Mouse (Mus musculus): ENCODE measurements around the gene Prss34. TPM values are rescaled to one million over a fixed set of nuclear protein-coding genes. Genes with fewer than 3 reads are reported as not detected.

Prss34 gene
- polyA plus RNA-seq, 1 experiment from 2014 or later = 0.18 TPM

DNA sequence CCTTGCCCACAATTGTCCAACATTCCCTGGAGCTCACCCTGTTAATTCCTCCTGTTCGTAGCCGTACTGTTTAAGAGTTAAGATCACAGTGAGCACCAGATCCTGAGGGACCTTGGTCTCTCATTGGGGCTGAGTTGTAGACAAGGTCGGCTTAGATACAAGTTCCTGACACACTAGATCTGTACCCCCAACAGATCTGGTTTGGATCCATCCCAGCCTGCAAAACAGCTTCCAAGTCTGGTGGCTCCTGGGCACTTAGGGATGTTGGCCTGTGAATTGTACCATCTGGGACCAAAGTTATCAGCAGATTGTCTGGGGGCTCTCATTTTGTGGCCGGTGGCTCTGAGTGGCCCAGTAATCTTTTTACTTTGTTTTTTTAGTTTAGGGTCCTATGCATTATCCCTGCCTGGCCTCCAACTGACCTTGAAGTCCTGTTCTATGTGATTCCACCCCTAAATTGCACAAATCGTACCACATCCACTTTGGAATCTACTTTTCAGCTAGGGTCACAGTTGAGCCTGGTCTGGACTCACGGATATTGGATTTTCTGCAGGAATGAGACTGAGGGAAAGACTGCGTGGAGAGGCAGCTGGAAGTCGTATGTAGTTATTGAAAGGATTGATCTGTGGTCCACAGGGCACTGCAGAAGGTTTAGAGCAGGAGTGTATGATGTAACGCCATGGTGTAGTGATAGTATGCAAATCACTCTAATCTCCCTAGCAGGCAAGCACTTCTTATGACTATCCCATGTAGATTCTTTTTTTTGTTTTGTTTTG, 23.4 kb upstream of the Prss34 start, which contains the start of gene Ube2i:
Ube2i (minus strand) TSS at position 52 of the 776 bp plus-strand sequence.
- WGBS = 78% methylated on average over 9 of the region's 9 CpGs
- H3K4me3 ChIP-seq (ENCODE audit: low read depth, low read length) = peak within 1 kb of the TSS; percentile 96

DNA sequence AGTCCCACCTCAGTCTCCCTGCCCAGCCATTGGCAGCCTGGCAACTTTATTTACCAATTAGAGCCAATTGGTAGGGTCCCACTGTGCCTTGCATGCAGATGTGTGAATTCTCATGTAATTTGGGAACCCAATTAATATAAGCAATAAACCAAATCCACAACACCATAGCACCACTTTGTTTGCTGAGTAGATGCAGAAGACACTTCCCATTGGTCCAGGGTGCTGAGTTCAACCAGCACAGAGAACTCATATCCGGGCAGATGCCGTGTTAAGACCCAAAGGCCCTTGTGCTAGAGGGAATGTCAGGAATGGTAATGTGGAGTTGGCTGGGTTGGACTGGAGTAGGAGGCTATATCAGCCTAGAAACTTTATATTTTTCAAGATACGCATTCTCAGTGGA, 22.4 kb upstream of the Prss34 start:
- Histone ChIP-seq H3K9ac (ENCODE audit: low read depth, low read length) (no peak overlapping the region), H3K27me3 (replicated peaks; ENCODE audit: control insufficient read depth, insufficient read depth, low read length) (no peaks in the 10 kb centered on the region), H3K4me1 (replicated peaks; ENCODE audit: control insufficient read depth, insufficient read depth, low read length) (0 out of 2 replicates have a peak, but pooled peaks cover 4% of the 10 kb centered on the region), H3K36me3 (ENCODE audit: control insufficient read depth, insufficient read depth) (no peaks in the 10 kb centered on the region), H3K4me2 (replicated peaks; ENCODE audit: low read depth) (no peak overlapping the region), H3K27ac (ENCODE audit: low read depth, low read length) (no peak overlapping the region), H3K9me3 (ENCODE audit: control insufficient read depth) (no peaks in the 10 kb centered on the region), H3K4me3 (ENCODE audit: low read depth, low read length) (no peak overlapping the region)
- no peak for ATAC-seq
- 93% methylated on average over 3 of the region's 3 CpGs for WGBS
- no peak for TF ChIP-seq CTCF (IDR thresholded peaks at IDR 0.05; ENCODE audit: low read depth)

More for the DNA sequence above, 23.4 kb upstream of the Prss34 start, which contains the start of gene Ube2i:
- no peak for ATAC-seq
- Histone ChIP-seq H3K9ac (ENCODE audit: low read depth, low read length) (peak within 1 kb of the TSS; percentile 98), H3K9me3 (ENCODE audit: control insufficient read depth) (no peaks in the 10 kb centered on the region), H3K27me3 (replicated peaks; ENCODE audit: control insufficient read depth, insufficient read depth, low read length) (no peaks in the 10 kb centered on the region), H3K36me3 (ENCODE audit: control insufficient read depth, insufficient read depth) (no peaks in the 10 kb centered on the region), H3K4me1 (replicated peaks; ENCODE audit: control insufficient read depth, insufficient read depth, low read length) (0 out of 2 replicates have a peak, but pooled peaks cover 4% of the 10 kb centered on the region), H3K27ac (ENCODE audit: low read depth, low read length) (peak within 1 kb of the TSS; percentile 98), H3K4me2 (replicated peaks; ENCODE audit: low read depth) (peak within 1 kb of the TSS; percentile 83)
- no peak for TF ChIP-seq CTCF (IDR thresholded peaks at IDR 0.05; ENCODE audit: low read depth)

DNA sequence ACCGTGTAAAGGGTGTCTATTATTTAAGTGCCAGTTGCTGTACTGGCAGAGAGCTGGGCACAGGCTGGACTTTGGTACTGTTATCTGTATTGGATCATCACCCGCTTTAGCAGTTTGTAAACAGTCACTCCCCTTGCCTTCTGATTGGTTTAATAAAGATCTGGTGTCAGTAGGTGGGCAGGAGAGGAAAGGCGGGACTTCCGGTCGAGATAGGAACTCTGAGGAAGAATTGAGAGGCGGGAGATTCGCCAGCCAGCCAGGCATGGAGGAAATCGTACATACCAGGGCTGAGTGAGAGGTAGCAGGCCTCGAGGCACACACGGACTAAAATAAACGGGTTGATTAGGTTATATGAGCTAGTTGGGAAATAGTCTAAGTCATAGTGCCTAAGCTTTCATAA, 16.1 kb upstream of the Prss34 start:
- no peaks in the 10 kb centered on the region for H3K36me3 ChIP-seq (ENCODE audit: control insufficient read depth, insufficient read depth)
- ATAC-seq = peak; percentile 91
- H3K4me2 ChIP-seq (replicated peaks; ENCODE audit: low read depth) = peak overlapping the region; percentile 35; the same call in 1 of the 2 replicates
- TF ChIP-seq CTCF (IDR thresholded peaks at IDR 0.05; ENCODE audit: low read depth) = no peak
- H3K27ac ChIP-seq (ENCODE audit: low read depth, low read length) = no peak overlapping the region
- H3K9me3 ChIP-seq (ENCODE audit: control insufficient read depth) = no peaks in the 10 kb centered on the region
- no peaks in the 10 kb centered on the region for H3K27me3 ChIP-seq (replicated peaks; ENCODE audit: control insufficient read depth, insufficient read depth, low read length)
- 23% methylated on average over 11 of the region's 11 CpGs for WGBS
- H3K4me3 ChIP-seq (ENCODE audit: low read depth, low read length) = no peak overlapping the region
- H3K4me1 ChIP-seq (replicated peaks; ENCODE audit: control insufficient read depth, insufficient read depth, low read length) = no peaks in the 10 kb centered on the region
- no peak overlapping the region for H3K9ac ChIP-seq (ENCODE audit: low read depth, low read length)

DNA sequence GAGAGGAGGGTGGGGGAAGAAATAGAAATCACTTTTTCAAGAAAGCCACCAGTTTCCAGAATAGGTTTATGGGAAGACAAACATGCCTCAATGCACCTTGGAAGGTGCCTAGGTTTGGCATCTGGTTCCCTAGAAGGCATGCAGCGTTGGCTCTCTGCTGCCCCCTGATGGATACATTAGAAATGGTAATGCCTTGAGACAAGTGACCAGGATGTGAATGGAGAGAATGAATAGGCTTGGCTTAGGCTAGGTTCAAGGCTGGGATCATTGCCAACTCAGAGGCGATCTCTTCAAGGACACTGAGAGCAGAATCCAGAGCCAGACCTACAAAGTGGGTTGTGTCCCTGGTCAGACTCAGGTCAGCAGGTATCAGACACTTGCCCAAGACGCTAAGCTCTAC, 13.2 kb upstream of the Prss34 start:
- Histone ChIP-seq H3K4me1 (replicated peaks; ENCODE audit: control insufficient read depth, insufficient read depth, low read length) (no peaks in the 10 kb centered on the region), H3K4me2 (replicated peaks; ENCODE audit: low read depth) (no peak overlapping the region), H3K27ac (ENCODE audit: low read depth, low read length) (no peak overlapping the region), H3K4me3 (ENCODE audit: low read depth, low read length) (no peak overlapping the region), H3K36me3 (ENCODE audit: control insufficient read depth, insufficient read depth) (no peaks in the 10 kb centered on the region), H3K27me3 (replicated peaks; ENCODE audit: control insufficient read depth, insufficient read depth, low read length) (no peaks in the 10 kb centered on the region), H3K9ac (ENCODE audit: low read depth, low read length) (no peak overlapping the region), H3K9me3 (ENCODE audit: control insufficient read depth) (no peaks in the 10 kb centered on the region)
- 17% methylated on average over 3 of the region's 3 CpGs for WGBS
- TF ChIP-seq CTCF (IDR thresholded peaks at IDR 0.05; ENCODE audit: low read depth) = peak; percentile 98
- 0 out of 2 replicates have a peak, but pooled peaks have one; percentile 26 for ATAC-seq

DNA sequence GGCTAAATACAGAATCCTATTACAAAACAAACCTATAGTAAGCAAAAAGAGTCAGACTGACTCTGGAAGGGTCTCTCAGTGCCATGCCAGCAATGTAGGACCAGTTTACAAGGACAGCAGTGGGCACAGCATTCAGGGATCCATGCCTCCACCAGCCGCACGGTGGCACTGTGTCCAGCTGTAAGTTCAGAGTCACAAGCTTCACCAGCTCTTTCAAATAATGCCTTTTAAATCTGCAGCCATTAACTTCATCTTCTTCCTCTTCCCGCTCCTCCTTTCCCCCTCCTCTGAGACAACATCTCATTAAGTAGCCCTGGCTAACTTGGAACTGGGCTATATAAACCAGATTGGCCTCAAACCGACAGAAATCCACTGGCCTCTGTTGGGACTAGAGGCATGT, 9.4 kb upstream of the Prss34 start:
- H3K36me3 ChIP-seq (ENCODE audit: control insufficient read depth, insufficient read depth) = no peaks in the 10 kb centered on the region
- no peak overlapping the region for H3K4me2 ChIP-seq (replicated peaks; ENCODE audit: low read depth)
- TF ChIP-seq CTCF (IDR thresholded peaks at IDR 0.05; ENCODE audit: low read depth) = peak; percentile 78
- H3K9me3 ChIP-seq (ENCODE audit: control insufficient read depth) = no peaks in the 10 kb centered on the region
- no peaks in the 10 kb centered on the region for H3K4me1 ChIP-seq (replicated peaks; ENCODE audit: control insufficient read depth, insufficient read depth, low read length)
- H3K27ac ChIP-seq (ENCODE audit: low read depth, low read length) = no peak overlapping the region
- 20% methylated on average over 4 of the region's 4 CpGs for WGBS
- ATAC-seq = no peak
- no peak overlapping the region for H3K9ac ChIP-seq (ENCODE audit: low read depth, low read length)
- no peaks in the 10 kb centered on the region for H3K27me3 ChIP-seq (replicated peaks; ENCODE audit: control insufficient read depth, insufficient read depth, low read length)
- no peak overlapping the region for H3K4me3 ChIP-seq (ENCODE audit: low read depth, low read length)

DNA sequence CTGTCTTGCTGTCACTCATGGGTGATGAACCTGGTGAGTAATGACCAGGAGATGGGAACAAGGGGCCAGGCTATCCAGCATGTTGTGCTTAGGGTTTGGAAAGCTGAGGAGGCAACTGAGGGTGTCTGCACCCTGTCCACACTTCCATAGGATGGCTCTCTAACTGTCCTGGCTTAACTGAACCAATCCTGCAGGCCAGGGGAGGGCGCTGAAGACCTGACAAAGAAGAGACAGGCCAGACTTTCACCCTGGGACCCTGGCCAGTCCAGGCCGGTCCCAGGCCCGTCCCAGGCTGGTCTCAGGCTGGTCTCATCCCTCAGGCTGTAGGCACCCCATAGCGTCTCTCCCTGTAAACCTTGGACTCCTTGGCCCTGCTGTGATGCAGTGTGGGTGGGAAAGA, 7.8 kb upstream of the Prss34 start:
- WGBS = 24% methylated on average over 4 of the region's 4 CpGs
- no peak for ATAC-seq
- Histone ChIP-seq H3K4me3 (ENCODE audit: low read depth, low read length) (no peak overlapping the region), H3K36me3 (ENCODE audit: control insufficient read depth, insufficient read depth) (no peaks in the 10 kb centered on the region), H3K9ac (ENCODE audit: low read depth, low read length) (no peak overlapping the region), H3K9me3 (ENCODE audit: control insufficient read depth) (no peaks in the 10 kb centered on the region), H3K27ac (ENCODE audit: low read depth, low read length) (no peak overlapping the region), H3K4me1 (replicated peaks; ENCODE audit: control insufficient read depth, insufficient read depth, low read length) (no peaks in the 10 kb centered on the region), H3K27me3 (replicated peaks; ENCODE audit: control insufficient read depth, insufficient read depth, low read length) (no peaks in the 10 kb centered on the region), H3K4me2 (replicated peaks; ENCODE audit: low read depth) (no peak overlapping the region)
- peak; percentile 36 for TF ChIP-seq CTCF (IDR thresholded peaks at IDR 0.05; ENCODE audit: low read depth)
